Mouse (Mus musculus): ENCODE data around the gene Polr1e. TPM values are rescaled to one million over a fixed set of nuclear protein-coding genes. Genes with fewer than 3 reads are reported as not detected.
"Not testable (repeated sequence)": the region's sequence is repeated elsewhere in the genome, so short reads cannot be mapped to it uniquely, and the experiment has no call there.

The Polr1e gene
- polyA plus RNA-seq, 1 experiment from 2014 or later: 44.9 TPM

DNA sequence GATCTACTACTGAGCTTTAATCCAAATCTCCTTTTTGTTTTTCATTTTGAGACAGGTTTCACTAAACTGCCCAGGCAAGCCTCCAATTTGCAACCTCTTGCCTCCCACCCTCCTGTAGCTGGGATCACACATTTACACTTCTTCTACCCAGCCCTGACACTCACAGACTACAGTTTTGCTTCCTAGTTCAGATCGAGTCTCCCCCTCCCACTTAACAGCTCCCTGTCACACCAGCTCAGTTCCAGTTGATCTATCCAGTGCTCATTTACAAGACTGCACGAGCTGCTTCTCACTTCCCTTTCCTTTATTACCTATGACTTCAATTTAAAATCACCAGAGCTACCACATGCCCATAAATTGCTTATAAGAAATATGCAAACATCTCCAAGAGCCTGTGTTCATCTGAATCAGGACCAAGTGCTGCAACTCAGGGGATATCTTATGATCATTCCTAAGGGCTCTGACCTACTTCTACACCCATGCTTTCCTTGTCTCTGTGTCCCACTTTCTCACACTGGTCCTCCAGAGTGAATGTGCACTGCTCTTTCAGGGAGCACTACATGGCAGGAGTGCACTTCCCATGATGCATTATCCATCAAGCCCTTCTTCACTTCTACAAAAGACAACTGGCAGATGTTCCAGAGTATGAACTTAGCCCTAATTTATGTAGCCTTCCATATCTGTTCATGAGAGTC, 47.8 kb downstream of the Polr1e start:
- WGBS (ENCODE audit: insufficient replicate concordance): 29% methylated on average over 2 of the region's 2 CpGs
- ATAC-seq: no peak
- Histone ChIP-seq H3K27ac (no peak overlapping the region), H3K27me3 (replicated peaks) (no peaks in the 10 kb centered on the region), H3K4me3 (no peak overlapping the region), H3K4me2 (no peak overlapping the region), H3K9ac (no peak overlapping the region), H3K9me3 (replicated peaks) (no peaks in the 10 kb centered on the region), H3K4me1 (peaks cover 23% of the 10 kb centered on the region), H3K36me3 (peaks cover 10% of the 10 kb centered on the region)

DNA sequence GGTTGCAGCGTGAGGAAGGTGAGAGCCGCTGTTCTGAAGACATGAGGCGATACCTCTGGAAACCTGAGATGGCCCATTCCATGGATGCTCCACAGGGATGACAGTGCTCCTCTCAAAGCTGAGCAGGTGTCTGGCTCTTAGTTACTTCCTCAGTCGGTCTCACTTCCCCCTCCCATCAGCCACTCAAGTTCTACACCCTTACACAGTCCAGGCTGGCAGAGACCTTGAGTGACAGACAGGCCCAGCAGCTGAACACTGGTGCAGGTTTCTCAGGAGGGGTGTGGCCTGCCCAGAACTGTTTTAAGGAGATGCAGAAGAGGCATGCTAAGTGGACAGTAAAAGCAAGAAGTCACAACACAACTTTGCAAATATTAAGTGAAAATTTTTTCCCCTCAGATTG, 49.4 kb downstream of the Polr1e start:
- ATAC-seq: no peak
- Histone ChIP-seq H3K4me2 (no peak overlapping the region), H3K9me3 (replicated peaks) (no peaks in the 10 kb centered on the region), H3K4me3 (no peak overlapping the region), H3K27ac (no peak overlapping the region), H3K4me1 (peaks cover 37% of the 10 kb centered on the region), H3K9ac (no peak overlapping the region), H3K27me3 (replicated peaks) (no peaks in the 10 kb centered on the region), H3K36me3 (0 out of 2 replicates have a peak, but pooled peaks cover 6% of the 10 kb centered on the region)
- 72% methylated on average over 4 of the region's 4 CpGs for WGBS (ENCODE audit: insufficient replicate concordance)

DNA sequence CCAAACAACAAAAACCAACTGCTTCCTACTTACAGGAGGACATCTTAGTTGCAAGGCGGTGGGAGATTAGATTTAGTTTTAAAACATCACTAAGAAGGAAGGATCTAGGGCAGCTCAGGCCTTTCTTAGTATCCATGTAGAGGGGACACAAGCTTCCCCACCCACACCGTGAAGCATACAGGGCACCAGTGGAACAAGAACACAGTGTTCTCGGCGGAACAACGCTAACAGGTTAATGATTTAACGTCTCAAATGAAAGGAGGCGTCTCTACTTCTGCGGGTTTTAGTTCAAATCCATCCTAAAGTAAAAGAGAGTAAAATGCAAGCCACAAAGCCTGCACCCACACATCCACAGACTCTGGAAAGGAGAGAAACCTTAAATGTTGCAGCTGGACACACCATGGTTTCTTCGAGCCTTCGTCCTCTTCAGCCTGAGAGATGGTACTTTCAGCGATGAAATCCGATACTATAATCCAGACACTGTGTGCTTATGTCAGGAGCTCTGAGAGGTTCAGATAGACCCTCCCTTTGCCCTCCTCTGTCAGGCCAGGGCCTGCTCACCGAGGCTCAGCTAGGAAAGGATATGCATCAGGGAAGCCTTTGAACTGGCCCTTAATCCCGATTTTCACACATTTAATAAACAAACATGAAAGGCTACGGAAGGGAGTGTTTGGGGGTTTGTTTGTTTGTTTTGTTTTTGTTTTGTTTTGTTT, 54.0 kb downstream of the Polr1e start:
- Histone ChIP-seq H3K4me3 (no peak overlapping the region), H3K27me3 (replicated peaks) (no peaks in the 10 kb centered on the region), H3K36me3 (0 out of 2 replicates have a peak, but pooled peaks cover 6% of the 10 kb centered on the region), H3K9me3 (replicated peaks) (no peaks in the 10 kb centered on the region), H3K27ac (peak overlapping the region; percentile 72; the same call in 1 of the 2 replicates), H3K9ac (0 out of 2 replicates have a peak overlapping the region, but pooled peaks have one; percentile 1), H3K4me1 (peaks cover 70% of the 10 kb centered on the region), H3K4me2 (no peak overlapping the region)
- ATAC-seq: no peak
- 78% methylated on average over 15 of the region's 15 CpGs for whole genome bisulfite sequencing (ENCODE audit: insufficient replicate concordance)

DNA sequence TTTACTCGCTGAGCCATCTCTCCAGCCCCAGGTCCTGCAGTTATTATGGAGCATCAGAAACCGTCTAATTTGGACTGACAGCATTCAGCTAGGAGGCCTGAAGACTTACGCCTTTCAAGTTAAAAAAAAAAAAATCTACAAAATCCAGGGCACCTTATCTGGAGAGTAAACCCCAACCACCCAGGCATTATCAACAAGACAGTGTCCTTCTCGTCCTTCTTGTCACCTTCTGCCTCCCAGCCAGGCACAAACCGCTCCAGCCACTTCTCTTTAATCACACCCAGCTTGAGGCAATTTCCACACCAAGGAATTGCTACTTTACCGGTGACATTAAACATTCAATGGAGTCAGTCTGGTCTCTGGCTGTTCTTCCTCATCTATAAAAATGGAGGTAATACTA, 55.2 kb downstream of the Polr1e start:
- Histone ChIP-seq H3K27ac (peak overlapping the region; percentile 72), H3K9me3 (replicated peaks) (0 out of 2 replicates have a peak, but pooled peaks cover 3% of the 10 kb centered on the region), H3K27me3 (replicated peaks) (no peaks in the 10 kb centered on the region), H3K36me3 (peaks cover 13% of the 10 kb centered on the region; the same call in 1 of the 2 replicates), H3K4me3 (no peak overlapping the region), H3K4me1 (peaks cover 70% of the 10 kb centered on the region), H3K9ac (no peak overlapping the region), H3K4me2 (peak overlapping the region; percentile 42)
- peak; percentile 85 for ATAC-seq
- 27% methylated on average over 6 of the region's 6 CpGs for WGBS (ENCODE audit: insufficient replicate concordance)

DNA sequence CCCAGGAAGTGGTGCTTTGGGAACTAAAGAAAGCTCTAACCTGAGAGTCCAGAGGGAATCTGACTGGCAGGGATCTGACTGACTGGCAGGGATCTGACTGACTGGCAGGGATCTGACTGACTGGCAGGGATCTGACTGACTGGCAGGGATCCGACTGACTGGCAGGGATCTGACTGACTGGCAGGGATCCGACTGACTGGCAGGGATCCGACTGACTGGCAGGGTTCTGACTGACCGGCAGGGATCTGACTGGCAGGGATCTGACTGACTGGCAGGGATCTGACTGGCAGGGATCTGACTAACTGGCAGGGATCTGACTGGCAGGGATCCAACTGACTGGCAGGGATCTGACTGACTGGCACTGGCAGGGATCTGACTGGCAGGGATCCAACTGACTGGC, 62.7 kb downstream of the Polr1e start:
- H3K9me3 ChIP-seq (replicated peaks); H3K4me2 ChIP-seq; H3K9ac ChIP-seq; ATAC-seq; H3K27me3 ChIP-seq (replicated peaks); H3K4me3 ChIP-seq; H3K27ac ChIP-seq; H3K36me3 ChIP-seq: not testable (repeated sequence)
- peaks cover 43% of the 10 kb centered on the region for H3K4me1 ChIP-seq
- WGBS (ENCODE audit: insufficient replicate concordance): 68% methylated on average over 4 of the region's 4 CpGs

DNA sequence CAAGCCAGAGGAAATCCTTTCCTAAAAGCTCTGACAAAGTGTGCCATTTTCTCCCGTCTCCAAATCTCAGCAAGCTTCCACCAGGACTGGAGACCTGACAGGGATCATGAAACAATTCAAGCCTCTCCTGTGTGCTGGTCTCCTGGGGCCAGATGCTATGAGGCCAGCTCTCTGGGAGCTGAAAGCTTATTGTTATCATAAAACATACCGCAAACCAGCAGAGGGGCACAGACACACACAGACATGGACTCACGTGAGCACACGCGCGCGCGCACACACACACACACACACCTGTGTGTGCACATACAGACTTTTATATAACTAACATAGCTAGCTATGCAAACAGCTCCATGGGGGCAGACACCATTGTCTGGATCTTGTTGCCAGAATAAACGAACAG, 64.6 kb downstream of the Polr1e start:
- Histone ChIP-seq H3K4me3 (peak overlapping the region; percentile 87; the same call in 1 of the 2 replicates), H3K9ac (no peak overlapping the region), H3K27me3 (replicated peaks) (no peaks in the 10 kb centered on the region), H3K4me1 (peaks cover 56% of the 10 kb centered on the region), H3K27ac (no peak overlapping the region), H3K4me2 (peak overlapping the region; percentile 98), H3K36me3 (peaks cover 3% of the 10 kb centered on the region; the same call in 1 of the 2 replicates), H3K9me3 (replicated peaks) (0 out of 2 replicates have a peak, but pooled peaks cover under 1% of the 10 kb centered on the region)
- WGBS (ENCODE audit: insufficient replicate concordance): 77% methylated on average over 9 of the region's 9 CpGs
- no peak for ATAC-seq

DNA sequence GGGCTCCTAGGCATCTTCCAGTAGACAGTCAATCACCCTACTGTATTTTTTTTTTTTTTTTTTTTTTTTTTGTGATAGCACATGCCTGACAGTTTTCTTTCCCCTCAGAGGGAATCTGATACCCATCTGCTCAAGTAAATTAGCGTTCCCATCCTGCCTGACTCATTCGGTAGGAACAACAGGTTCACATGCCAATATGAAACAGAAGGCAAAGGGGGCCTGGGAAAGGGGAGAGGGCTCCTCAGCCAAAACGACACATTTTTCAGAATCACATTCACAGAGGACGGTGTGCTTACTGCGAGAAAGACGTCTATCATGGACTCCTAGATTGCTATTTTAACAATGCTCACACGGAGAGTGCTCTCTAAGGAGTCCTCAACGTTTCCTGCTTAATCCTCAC, 65.1 kb downstream of the Polr1e start:
- Histone ChIP-seq H3K4me1 (peaks cover 56% of the 10 kb centered on the region), H3K4me3 (peak overlapping the region; percentile 87), H3K4me2 (peak overlapping the region; percentile 98), H3K9ac (peak overlapping the region; percentile 92), H3K27me3 (replicated peaks) (no peaks in the 10 kb centered on the region), H3K9me3 (replicated peaks) (no peaks in the 10 kb centered on the region), H3K36me3 (0 out of 2 replicates have a peak, but pooled peaks cover 1% of the 10 kb centered on the region), H3K27ac (no peak overlapping the region)
- ATAC-seq: no peak
- 5% methylated on average over 8 of the region's 8 CpGs for WGBS (ENCODE audit: insufficient replicate concordance)

DNA sequence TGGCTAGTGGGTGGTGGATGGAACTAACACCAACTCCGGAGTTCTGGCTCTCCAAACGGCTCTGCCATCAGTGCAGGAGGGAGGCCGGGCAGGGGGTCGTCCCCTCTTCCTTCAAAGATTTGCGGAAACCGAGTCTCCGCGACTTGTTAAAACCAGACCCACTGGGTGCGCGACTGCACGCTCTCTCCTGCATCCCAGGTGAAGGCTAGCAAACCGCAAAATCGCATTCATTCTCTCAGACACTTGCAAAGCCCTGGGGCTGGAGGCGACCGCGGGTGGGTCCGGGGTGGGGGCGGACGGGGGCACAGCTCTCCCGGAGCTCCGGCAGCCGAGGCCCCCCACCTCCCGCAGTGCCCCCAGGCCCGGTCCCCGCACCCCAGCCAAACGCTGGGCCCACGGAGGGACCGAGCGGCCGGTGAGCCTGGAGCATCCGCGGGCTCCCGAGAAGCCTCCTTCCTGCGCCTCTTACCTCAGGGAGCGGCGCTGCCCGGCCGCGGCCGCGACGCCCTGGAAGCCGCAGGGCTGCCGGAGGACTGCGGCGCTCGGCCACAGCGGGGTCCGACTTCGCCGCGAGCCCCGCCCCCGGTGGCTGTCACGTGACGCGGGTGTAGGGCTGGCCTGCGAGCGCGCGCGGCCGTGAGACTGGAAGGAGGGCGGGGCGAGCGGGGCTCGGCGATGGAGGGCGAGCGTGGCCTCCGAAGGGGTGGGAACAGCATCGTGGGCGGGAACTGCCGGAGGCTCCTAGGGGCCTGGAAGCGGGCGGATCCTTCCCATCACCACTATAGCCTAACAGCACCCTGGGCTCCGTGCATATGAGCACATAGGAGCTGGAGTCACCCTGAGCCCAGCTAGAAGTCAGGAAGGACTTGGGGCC, 65.9 kb downstream of the Polr1e start, which contains the start of gene Fbxo10:
Fbxo10 (minus strand) TSS at position 584 of the 874 bp plus-strand sequence.
- Histone ChIP-seq H3K4me1 (peaks cover 56% of the 10 kb centered on the region), H3K9me3 (replicated peaks) (no peaks in the 10 kb centered on the region), H3K36me3 (no peaks in the 10 kb centered on the region), H3K4me3 (peak within 1 kb of the TSS; percentile 87), H3K27ac (peak within 1 kb of the TSS; percentile 78), H3K9ac (peak within 1 kb of the TSS; percentile 92), H3K27me3 (replicated peaks) (no peaks in the 10 kb centered on the region; the same call in 1 of the 2 replicates), H3K4me2 (peak within 1 kb of the TSS; percentile 98)
- peak; percentile 96 for ATAC-seq
- WGBS (ENCODE audit: insufficient replicate concordance): under 1% methylated on average over 62 of the region's 77 CpGs

DNA sequence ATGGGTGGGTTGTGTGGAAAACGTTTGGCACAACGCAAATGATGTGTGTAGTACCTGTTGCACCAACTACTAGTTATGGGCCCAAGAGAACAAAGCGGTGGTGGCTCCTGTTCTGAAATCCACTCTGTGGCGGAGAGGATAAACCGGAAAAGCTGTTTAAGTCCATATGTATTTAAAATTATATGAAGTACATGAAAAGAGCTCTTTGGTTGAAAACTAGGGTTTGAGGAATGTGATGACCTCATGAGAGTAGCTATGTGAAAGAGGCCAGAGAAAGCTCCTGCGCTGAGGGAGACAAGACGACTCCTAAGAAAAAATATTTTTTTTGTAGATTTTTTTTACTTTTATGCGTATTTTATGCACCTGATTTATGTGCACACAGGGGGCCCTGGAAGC, 66.5 kb downstream of the Polr1e start:
- no peaks in the 10 kb centered on the region; the same call in 1 of the 2 replicates for H3K27me3 ChIP-seq (replicated peaks)
- H3K4me3 ChIP-seq: peak overlapping the region; percentile 87
- no peaks in the 10 kb centered on the region for H3K9me3 ChIP-seq (replicated peaks)
- peak overlapping the region; percentile 61 for H3K27ac ChIP-seq
- H3K9ac ChIP-seq: peak overlapping the region; percentile 55
- no peaks in the 10 kb centered on the region for H3K36me3 ChIP-seq
- WGBS (ENCODE audit: insufficient replicate concordance): 47% methylated on average over 8 of the region's 8 CpGs
- peaks cover 56% of the 10 kb centered on the region for H3K4me1 ChIP-seq
- peak overlapping the region; percentile 98 for H3K4me2 ChIP-seq
- no peak for ATAC-seq

All from liver, embryonic 12.5 days (tissue).